Mouse (Mus musculus) testis, postnatal 10 days (tissue): ENCODE data around the gene Synm.

Source experiments
- DNase-seq: peaks from one replicate; pipeline ENCODE4 v3.0.0; 2021; ENCODE audit warnings: low spot score

The Synm gene

GRCm38 (mm10) chr7:67699301-67699700, 60.2 kb downstream of the Synm start:
- DNase-seq, result no peak

- no peak for DNase-seq
Observed at GRCm38 (mm10) chr7:67697892-67698630, 61.5 kb downstream of the Synm start.

GRCm38 (mm10) chr7:67695906-67696305, 63.6 kb downstream of the Synm start:
- DNase-seq, result no peak

- DNase-seq, result no peak
Observed at GRCm38 (mm10) chr7:67692791-67693538, 66.6 kb downstream of the Synm start.

GRCm38 (mm10) chr7:67692141-67692540, 67.4 kb downstream of the Synm start:
- peak; percentile 66 for DNase-seq

GRCm38 (mm10) chr7:67691036-67691435, 68.5 kb downstream of the Synm start:
- DNase-seq, result no peak

- no peak for DNase-seq
Observed at GRCm38 (mm10) chr7:67689793-67690192, 69.7 kb downstream of the Synm start.

- DNase-seq, result no peak
Observed at GRCm38 (mm10) chr7:67688281-67688680, 71.3 kb downstream of the Synm start.

GRCm38 (mm10) chr7:67686545-67686944, 73.0 kb downstream of the Synm start:
- no peak for DNase-seq

GRCm38 (mm10) chr7:67683006-67683405, 76.5 kb downstream of the Synm start:
- no peak for DNase-seq

- DNase-seq, result no peak
Observed at GRCm38 (mm10) chr7:67681078-67681477, 78.5 kb downstream of the Synm start.
